Mouse (Mus musculus) MEL (cell line): Measurements from ENCODE around the gene Camta1. TPM values are rescaled to one million over a fixed set of nuclear protein-coding genes. Genes with fewer than 3 reads are reported as not detected.

Experiments used
- DNase-seq: peaks from one replicate; pipeline ENCODE4 v3.0.0; 2011; ENCODE audit warnings: low read depth, low spot score
- H3K27ac ChIP-seq: 2 replicates; pipeline ENCODE4 v1.5.1; 2012; ENCODE audit warnings: low read depth, mild to moderate bottlenecking, control low read depth, low read length, moderate library complexity; ENCODE audit not compliant: control insufficient read depth
- H3K27me3 ChIP-seq, 2 experiments: fragments of 150-350 bp in 1 of 2; sonication (generic) in 1 of 2; 2 replicates each; pipeline ENCODE4 v1.6.1; 2012; ENCODE audit warnings: low read length in 2 of 2, mild to moderate bottlenecking in 2 of 2, improper control_type of control experiment in 1 of 2, moderate library complexity in 1 of 2; ENCODE audit not compliant: insufficient read depth in 2 of 2, control insufficient read depth in 1 of 2
- H3K36me3 ChIP-seq, 2 experiments: 2 replicates each; pipeline ENCODE4 v1.6.1; 2012 to 2014; ENCODE audit warnings: low read length in 2 of 2, improper control_type of control experiment in 1 of 2, inconsistent platforms in 1 of 2, mild to moderate bottlenecking in 1 of 2; ENCODE audit not compliant: insufficient read depth in 2 of 2, control insufficient read depth in 1 of 2
- H3K4me1 ChIP-seq, 2 experiments: fragments of 150-350 bp in 1 of 2; sonication (generic) in 1 of 2; 2 replicates each; pipeline ENCODE4 v1.6.1; 2012; ENCODE audit warnings: low read length in 2 of 2, improper control_type of control experiment in 1 of 2, mild to moderate bottlenecking in 1 of 2; ENCODE audit not compliant: insufficient read depth in 2 of 2, control insufficient read depth in 1 of 2
- H3K4me3 ChIP-seq, 2 experiments: fragments of 150-350 bp in 1 of 2; sonication (generic) in 1 of 2; 2 replicates each; pipeline ENCODE4 v1.5.1; 2012; ENCODE audit warnings: low read depth in 2 of 2, low read length in 2 of 2, mild to moderate bottlenecking in 2 of 2, moderate library complexity in 2 of 2, control low read depth in 1 of 2, improper control_type of control experiment in 1 of 2; ENCODE audit not compliant: control insufficient read depth in 1 of 2, insufficient read depth in 1 of 2
- H3K79me2 ChIP-seq: 2 replicates; pipeline ENCODE4 v1.6.1; 2012; ENCODE audit warnings: mild to moderate bottlenecking, low read length, moderate library complexity; ENCODE audit not compliant: control insufficient read depth, poor library complexity, insufficient read depth
- H3K9ac ChIP-seq: 2 replicates; pipeline ENCODE4 v1.6.1; 2012; ENCODE audit warnings: low read depth, mild to moderate bottlenecking, control low read depth, low read length, moderate library complexity; ENCODE audit not compliant: control insufficient read depth, poor library complexity, severe bottlenecking
- H3K9me3 ChIP-seq: fragments of 150-350 bp; sonication (generic); replicated peaks from 2 replicates; pipeline ENCODE4 v1.6.1; 2012; ENCODE audit warnings: mild to moderate bottlenecking, low read length, improper control_type of control experiment, moderate library complexity; ENCODE audit not compliant: insufficient read depth
- CHD1 ChIP-seq: IDR thresholded peaks from 2 replicates; pipeline ENCODE4 v1.6.1; 2012; ENCODE audit warnings: low read depth, mild to moderate bottlenecking, inconsistent platforms, low read length, improper control_type of control experiment
- ELF1 ChIP-seq: IDR thresholded peaks from 2 replicates; pipeline ENCODE4 v1.6.1; 2014; ENCODE audit warnings: low read depth, mild to moderate bottlenecking, inconsistent platforms, low read length, improper control_type of control experiment, moderate library complexity
- EP300 ChIP-seq, 2 experiments: IDR thresholded peaks; 2 replicates each; pipeline ENCODE4 v1.6.1; 2011; ENCODE audit warnings: improper control_type of control experiment in 2 of 2, low read length in 2 of 2, low read depth in 1 of 2, mild to moderate bottlenecking in 1 of 2
- ETS1 ChIP-seq: IDR thresholded peaks from 2 replicates; pipeline ENCODE4 v1.6.1; 2012; ENCODE audit warnings: low read depth, mild to moderate bottlenecking, inconsistent platforms, low read length, improper control_type of control experiment, moderate library complexity
- KAT2A ChIP-seq: conservative IDR thresholded peaks from 2 replicates; pipeline ENCODE4 v1.6.1; 2012; ENCODE audit warnings: low read depth, low read length, improper control_type of control experiment, inconsistent platforms
- MAFK ChIP-seq: IDR thresholded peaks from 2 replicates; pipeline ENCODE4 v1.6.1; 2011; ENCODE audit warnings: low read depth, mild to moderate bottlenecking, low read length, improper control_type of control experiment, borderline replicate concordance
- MAZ ChIP-seq: IDR thresholded peaks from 2 replicates; pipeline ENCODE4 v1.6.1; 2012; ENCODE audit warnings: low read depth, mild to moderate bottlenecking, inconsistent platforms, low read length, improper control_type of control experiment
- MEF2A ChIP-seq: IDR thresholded peaks from 2 replicates; pipeline ENCODE4 v1.6.1; 2014; ENCODE audit warnings: low read depth, mild to moderate bottlenecking, inconsistent platforms, low read length, improper control_type of control experiment; ENCODE audit not compliant: poor library complexity, insufficient replicate concordance, severe bottlenecking; ENCODE audit errors: extremely low read depth
- MXI1 ChIP-seq: IDR thresholded peaks from 2 replicates; pipeline ENCODE4 v1.6.1; 2011; ENCODE audit warnings: mild to moderate bottlenecking, low read depth, low read length, improper control_type of control experiment
- MYC ChIP-seq: IDR thresholded peaks from 2 replicates; pipeline ENCODE4 v1.6.1; 2011; ENCODE audit warnings: low read depth, mild to moderate bottlenecking, low read length, improper control_type of control experiment, moderate library complexity
- NELFE ChIP-seq: IDR thresholded peaks from 2 replicates; pipeline ENCODE4 v1.6.1; 2011; ENCODE audit warnings: low read depth, low read length, improper control_type of control experiment
- POLR2AphosphoS2 ChIP-seq: IDR thresholded peaks from 2 replicates; pipeline ENCODE4 v1.6.1; 2011; ENCODE audit warnings: low read length, improper control_type of control experiment
- RAD21 ChIP-seq: IDR thresholded peaks from 2 replicates; pipeline ENCODE4 v1.6.1; 2011; ENCODE audit warnings: mild to moderate bottlenecking, low read depth, low read length, improper control_type of control experiment
- SMC3 ChIP-seq: IDR thresholded peaks from 2 replicates; pipeline ENCODE4 v1.6.1; 2011; ENCODE audit warnings: low read depth, low read length, improper control_type of control experiment
- UBTF ChIP-seq: IDR thresholded peaks from 2 replicates; pipeline ENCODE4 v1.6.1; 2012; ENCODE audit warnings: low read depth, mild to moderate bottlenecking, inconsistent platforms, low read length, improper control_type of control experiment, moderate library complexity, borderline replicate concordance; ENCODE audit not compliant: insufficient read depth
- ZKSCAN1 ChIP-seq: IDR thresholded peaks from 2 replicates; pipeline ENCODE4 v1.6.1; 2012; ENCODE audit warnings: low read depth, mild to moderate bottlenecking, inconsistent platforms, low read length, improper control_type of control experiment, moderate library complexity
- ZMIZ1 ChIP-seq: IDR thresholded peaks from 2 replicates; pipeline ENCODE4 v1.6.1; 2012; ENCODE audit warnings: low read depth, mild to moderate bottlenecking, inconsistent platforms, low read length, improper control_type of control experiment, moderate library complexity
- ZNF384 ChIP-seq: IDR thresholded peaks from 2 replicates; pipeline ENCODE4 v1.6.1; 2012; ENCODE audit warnings: low read depth, mild to moderate bottlenecking, inconsistent platforms, low read length, improper control_type of control experiment
- polyA plus RNA-seq, 2 experiments: library from polyadenylated mRNA; stranded (reverse) in 1 of 2; unstranded in 1 of 2; fragments of >175 nt in 1 of 2; fragments of >200 nt in 1 of 2; gene quantifications; 2 replicates each; pipeline versions ENCODE4 v1.2.1 to v1.2.4; 2012; ENCODE audit warnings: low replicate concordance in 2 of 2, low read depth in 1 of 2; ENCODE audit not compliant: insufficient read length in 2 of 2, insufficient read depth in 1 of 2, missing spikeins in 1 of 2
- total RNA-seq: library from RNA; depleted of rRNA; stranded (reverse); fragments of 300-350 nt; gene quantifications from 2 replicates; pipeline ENCODE4 v1.2.3, GENCODE M21; 2012

Camta1 gene
- total and polyA plus RNA-seq, 3 experiments = 28.2 to 87.5 TPM; not detected in 1

- TF ChIP-seq SMC3 (no peak), ETS1 (no peak), CHD1 (no peak), ZKSCAN1 (no peak)
- no peak overlapping the region for H3K4me3 ChIP-seq
Observed at GRCm38 (mm10) chr4:151535916-151536450, 325.7 kb downstream of the Camta1 start.

GRCm38 (mm10) chr4:151533451-151533850 is 328.2 kb downstream of the Camta1 start:
- no peaks in the 10 kb centered on the region for H3K79me2 ChIP-seq
- H3K27me3 ChIP-seq = no peaks in the 10 kb centered on the region
- no peak overlapping the region for H3K4me3 ChIP-seq
- no peak overlapping the region for H3K9ac ChIP-seq
- no peaks in the 10 kb centered on the region for H3K36me3 ChIP-seq
- no peak for DNase-seq
- H3K9me3 ChIP-seq = no peaks in the 10 kb centered on the region
- H3K27ac ChIP-seq = no peak overlapping the region
- no peaks in the 10 kb centered on the region for H3K4me1 ChIP-seq
- TF ChIP-seq UBTF (no peak), MAZ (no peak), EP300 (IDR thresholded peaks at IDR 0.05; ENCODE audit: low read depth in 1 of 2, low read length in 2 of 2) (no peak)

More at GRCm38 (mm10) chr4:151535916-151536450, 325.7 kb downstream of the Camta1 start:
- Histone ChIP-seq H3K27me3 (no peaks in the 10 kb centered on the region), H3K4me1 (no peaks in the 10 kb centered on the region), H3K27ac (no peak overlapping the region), H3K79me2 (no peaks in the 10 kb centered on the region), H3K36me3 (no peaks in the 10 kb centered on the region), H3K9me3 (no peaks in the 10 kb centered on the region), H3K9ac (no peak overlapping the region)
- DNase-seq = no peak

DNA sequence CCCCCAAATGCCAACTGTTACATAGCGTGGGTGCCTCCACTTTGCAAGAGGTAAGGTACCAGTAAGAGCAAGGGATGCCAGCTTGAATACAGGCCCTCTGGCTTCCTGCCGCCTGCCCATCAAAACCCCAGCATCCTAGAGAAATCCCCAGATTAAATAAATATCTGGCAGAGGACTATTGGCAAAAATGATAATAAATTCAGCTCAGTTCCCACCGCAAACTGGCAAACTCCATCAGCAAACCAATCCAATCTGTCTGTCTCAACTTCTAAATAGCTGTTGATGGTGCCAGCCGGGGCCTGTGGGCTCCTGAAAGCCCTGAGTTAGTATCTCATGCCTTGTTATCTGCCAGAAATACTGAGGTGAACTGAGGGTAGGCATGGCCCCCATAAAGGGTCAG is 333.2 kb downstream of the Camta1 start:
- no peak for DNase-seq
- Histone ChIP-seq H3K79me2 (no peaks in the 10 kb centered on the region), H3K9me3 (no peaks in the 10 kb centered on the region), H3K9ac (no peak overlapping the region), H3K27ac (no peak overlapping the region), H3K4me1 (no peaks in the 10 kb centered on the region), H3K27me3 (no peaks in the 10 kb centered on the region), H3K36me3 (no peaks in the 10 kb centered on the region), H3K4me3 (no peak overlapping the region)
- TF ChIP-seq MYC (no peak), KAT2A (no peak), SMC3 (no peak), POLR2AphosphoS2 (no peak), RAD21 (no peak), NELFE (no peak), MAFK (no peak), MEF2A (no peak), ZMIZ1 (no peak), ELF1 (no peak), ZKSCAN1 (no peak), UBTF (no peak), EP300 (IDR thresholded peaks at IDR 0.05; ENCODE audit: low read depth in 1 of 2, low read length in 2 of 2) (no peak), ETS1 (no peak), ZNF384 (no peak), MAZ (no peak), MXI1 (no peak)
